Mouse (Mus musculus): Measurements from ENCODE around the gene Csnk2b. TPM values are rescaled to one million over a fixed set of nuclear protein-coding genes. Genes with fewer than 3 reads are reported as not detected.

Gene Csnk2b
- total RNA-seq, 1 experiment from 2014 or later, result 214 TPM

DNA sequence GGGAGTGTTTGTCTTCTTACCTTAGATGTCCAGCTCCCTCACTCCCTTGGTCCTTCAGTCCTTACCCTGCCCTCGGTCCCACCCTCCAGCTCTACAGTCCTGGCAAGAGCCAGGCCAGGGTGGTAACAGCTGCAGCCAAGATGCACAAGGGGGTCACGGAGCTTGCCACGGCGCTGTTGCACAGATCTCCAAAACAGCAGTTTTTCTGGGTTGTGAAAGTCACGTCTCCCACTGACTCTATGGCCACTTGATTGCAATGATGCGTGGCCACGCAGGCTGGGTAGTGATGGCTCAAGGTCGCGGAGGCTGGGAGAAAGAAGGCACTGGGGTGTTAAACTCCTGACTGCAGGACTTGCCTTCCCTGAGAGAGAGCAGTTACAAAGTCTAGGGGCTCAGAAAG lies 50.4 kb downstream of the Csnk2b start:
- no peak for ATAC-seq (ENCODE audit: extremely low read depth, insufficient number of reproducible peaks, low FRiP score, poor library complexity, severe bottlenecking)

DNA sequence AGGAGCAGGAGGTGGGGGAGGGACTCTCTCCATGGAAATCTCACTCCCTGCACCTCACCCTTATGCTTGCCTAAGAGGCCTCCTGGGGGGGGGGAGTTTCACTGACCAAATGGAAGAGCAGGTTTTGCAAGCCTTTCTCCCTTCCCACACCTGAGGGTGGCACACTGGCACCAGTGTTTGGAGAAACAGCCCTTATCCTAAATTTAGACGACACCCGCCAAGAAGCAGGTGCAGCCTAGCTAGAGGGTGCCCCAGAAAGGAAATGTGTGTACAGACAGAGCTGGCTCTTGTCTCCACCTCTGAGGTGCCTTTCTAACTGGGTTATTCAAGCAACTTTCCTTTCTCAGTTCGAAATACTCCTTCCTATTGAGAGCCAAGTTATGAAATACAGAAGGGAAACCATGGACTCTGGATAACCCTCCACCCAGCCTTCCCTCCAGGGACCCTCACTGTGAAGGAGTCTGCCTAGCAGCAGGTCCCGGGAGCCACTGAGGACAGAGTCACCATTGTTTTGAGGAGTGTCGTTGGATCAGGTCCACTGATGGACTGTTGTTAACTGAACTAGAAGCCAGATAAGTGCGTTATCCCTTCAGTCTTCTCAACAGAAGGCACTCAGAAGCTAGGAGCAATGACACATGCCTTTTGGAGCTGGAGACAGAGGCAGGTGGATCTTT lies 51.2 kb downstream of the Csnk2b start:
- no peak for ATAC-seq (ENCODE audit: extremely low read depth, insufficient number of reproducible peaks, low FRiP score, poor library complexity, severe bottlenecking)

DNA sequence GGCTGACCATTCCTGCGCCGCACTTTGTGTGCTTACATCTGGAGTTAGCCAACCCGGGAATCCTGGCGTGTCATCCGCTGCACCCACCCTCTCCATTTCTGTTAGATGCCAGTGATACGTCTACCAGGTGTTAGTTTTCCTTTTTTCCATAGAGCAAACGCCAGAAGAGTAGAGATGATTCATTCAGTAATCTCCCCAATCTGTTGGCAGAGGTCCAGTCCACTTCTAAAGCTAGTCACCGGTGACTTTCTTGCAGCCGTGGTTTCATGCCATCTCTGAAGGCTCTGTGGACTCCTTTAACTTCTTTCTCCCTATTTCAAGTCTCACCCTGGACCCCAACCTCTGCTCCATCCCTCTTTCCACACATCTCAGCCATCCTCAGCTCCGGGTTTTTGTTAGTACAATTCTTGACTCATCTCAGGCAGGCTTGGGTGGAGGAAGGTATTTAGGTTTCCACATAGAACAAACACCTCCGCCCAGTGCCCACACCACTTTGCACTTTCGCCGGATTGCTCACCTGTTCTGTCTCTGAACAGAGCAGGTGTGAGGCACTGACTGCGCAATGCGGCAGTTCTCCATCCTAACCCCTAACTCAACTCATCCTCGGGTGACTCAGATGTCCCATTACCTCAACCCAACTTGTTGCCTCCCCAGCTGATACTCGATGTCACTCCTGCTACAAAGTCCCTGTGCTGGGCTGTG lies 53.5 kb downstream of the Csnk2b start:
- no peak for ATAC-seq (ENCODE audit: extremely low read depth, insufficient number of reproducible peaks, low FRiP score, poor library complexity, severe bottlenecking)

Other genes with a start within 250 kb of the Csnk2b start
- 2.8 and 3.8 TPM in 2 replicates for gene Zbtb12, start 242.6 kb downstream of the Csnk2b start, total RNA-seq (2017)
- gene Gm20547, start 240.0 kb downstream of the Csnk2b start, total RNA-seq (2017), result not detected in 2 replicates
- gene C2, start 223.8 kb downstream of the Csnk2b start, total RNA-seq (2017), result not detected in 2 replicates
- 87.4 and 99.7 TPM in 2 replicates for gene Ehmt2, start 223.6 kb downstream of the Csnk2b start, total RNA-seq (2017)
- 0.98 and 1.4 TPM in 2 replicates for gene Slc44a4, start 207.6 kb downstream of the Csnk2b start, total RNA-seq (2017)
- gene Neu1, start 190.8 kb downstream of the Csnk2b start, total RNA-seq (2017), result 66.7 and 66.9 TPM in 2 replicates
- 5.9 and 8.0 TPM in 2 replicates for gene Hspa1b, start 162.8 kb downstream of the Csnk2b start, total RNA-seq (2017)
- gene Gm20481, start 152.1 kb downstream of the Csnk2b start, total RNA-seq (2017), result not detected in 2 replicates
- gene Hspa1a, start 149.9 kb downstream of the Csnk2b start, total RNA-seq (2017), result 5.6 and 6.4 TPM in 2 replicates
- gene Hspa1l, start 149.3 kb downstream of the Csnk2b start, total RNA-seq (2017), result not detected in 2 replicates
- 10.1 and 11.4 TPM in 2 replicates for gene Lsm2, start 140.2 kb downstream of the Csnk2b start, total RNA-seq (2017)
- 243 and 266 TPM in 2 replicates for gene Vars, start 121.1 kb downstream of the Csnk2b start, total RNA-seq (2017)
- 0.61 and 1.2 TPM in 2 replicates for gene Vwa7, start 105.5 kb downstream of the Csnk2b start, total RNA-seq (2017)
- 2.0 and 2.6 TPM in 2 replicates for gene Sapcd1, start 94.0 kb downstream of the Csnk2b start, total RNA-seq (2017)
- 4.7 and 7.0 TPM in 2 replicates for gene Msh5, start 75.3 kb downstream of the Csnk2b start, total RNA-seq (2017)
- gene Clic1, start 72.1 kb downstream of the Csnk2b start, total RNA-seq (2017), result 394 and 439 TPM in 2 replicates
- gene Ddah2, start 63.0 kb downstream of the Csnk2b start, total RNA-seq (2017), result 4.5 and 8.1 TPM in 2 replicates
- 0.49 TPM in 1 of 2 replicates, not detected in the other for gene Ly6g6c, start 56.7 kb downstream of the Csnk2b start, total RNA-seq (2017)
- 1.5 and 2.1 TPM in 2 replicates for gene Mpig6b, start 55.9 kb downstream of the Csnk2b start, total RNA-seq (2017)
- gene Ly6g6e, start 45.2 kb downstream of the Csnk2b start, total RNA-seq (2017), result not detected in 2 replicates
- not detected in 2 replicates for gene Ly6g6d, start 44.0 kb downstream of the Csnk2b start, total RNA-seq (2017)
- 0.49 TPM in 1 of 2 replicates, not detected in the other for gene Ly6g6f, start 36.4 kb downstream of the Csnk2b start, total RNA-seq (2017)
- 33.2 and 43.8 TPM in 2 replicates for gene Abhd16a, start 32.8 kb downstream of the Csnk2b start, total RNA-seq (2017)
- not detected in 2 replicates for gene Ly6g5c, start 13.8 kb downstream of the Csnk2b start, total RNA-seq (2017)
- gene Ly6g5b, start 6.6 kb downstream of the Csnk2b start, total RNA-seq (2017), result 0.58 and 1.5 TPM in 2 replicates
- 73.7 and 74.5 TPM in 2 replicates for gene Gpank1, start 598 bp downstream of the Csnk2b start, total RNA-seq (2017)
- 36.5 and 48.5 TPM in 2 replicates for gene D17H6S53E, start 4.3 kb upstream of the Csnk2b start, total RNA-seq (2017)
- 0.58 TPM in 1 of 2 replicates, not detected in the other for gene Apom, start 10.0 kb upstream of the Csnk2b start, total RNA-seq (2017)
- gene Bag6, start 13.1 kb upstream of the Csnk2b start, total RNA-seq (2017), result 159 and 160 TPM in 2 replicates
- 73.3 and 76.1 TPM in 2 replicates for gene Prrc2a, start 42.8 kb upstream of the Csnk2b start, total RNA-seq (2017)
- 5.3 and 8.0 TPM in 2 replicates for gene Aif1, start 54.0 kb upstream of the Csnk2b start, total RNA-seq (2017)
- gene Lst1, start 66.4 kb upstream of the Csnk2b start, total RNA-seq (2017), result 534 and 685 TPM in 2 replicates
- 212 and 285 TPM in 2 replicates for gene Ltb, start 72.4 kb upstream of the Csnk2b start, total RNA-seq (2017)
- gene Tnf, start 80.0 kb upstream of the Csnk2b start, total RNA-seq (2017), result 16.4 and 18.2 TPM in 2 replicates
- gene Lta, start 83.3 kb upstream of the Csnk2b start, total RNA-seq (2017), result 6.6 and 9.9 TPM in 2 replicates
- 2.1 TPM in 1 of 2 replicates, not detected in the other for gene Gm16181, start 98.8 kb upstream of the Csnk2b start, total RNA-seq (2017)
- 5.0 and 6.5 TPM in 2 replicates for gene Atp6v1g2, start 111.6 kb upstream of the Csnk2b start, total RNA-seq (2017)
- gene Nfkbil1, start 113.7 kb upstream of the Csnk2b start, total RNA-seq (2017), result 10.8 and 11.3 TPM in 2 replicates
- 156 and 158 TPM in 2 replicates for gene Ddx39b, start 119.7 kb upstream of the Csnk2b start, total RNA-seq (2017)
- gene H2-D1, start 140.7 kb upstream of the Csnk2b start, total RNA-seq (2017), result 2,114 and 2,381 TPM in 2 replicates
- 0.12 TPM in 1 of 2 replicates, not detected in the other for gene H2-Q1, start 198.4 kb upstream of the Csnk2b start, total RNA-seq (2017)
- not detected in 2 replicates for gene H2-Q2, start 220.2 kb upstream of the Csnk2b start, total RNA-seq (2017)

Data from neutrophil, adult 5-6 weeks (primary cell).